Mouse (Mus musculus) regulatory T cell (primary cell): ENCODE data around the gene Map4.

Experiments
- in situ Hi-C: fragments of 300-600 bp; cut with MboI, MseI; formaldehyde crosslinking; loops from one replicate; pipeline ENCODE4 v1.15.1; 2025; ENCODE audit warnings: high pct_unique_total_duplicates

The Map4 gene

GRCm38 (mm10) chr9:109931257-109932171 is at the start of gene Map4:
TSS of gene Map4 (plus strand) at chr9:109931460.
- in situ Hi-C loops: no loop called here

- in situ Hi-C loops: no loop called here
These were observed 45.0 kb upstream of the Map4 start for GRCm38 (mm10) chr9:109886259-109886658.

GRCm38 (mm10) chr9:109887321-109887720 is 43.9 kb upstream of the Map4 start:
- in situ Hi-C loops: no loop called here

GRCm38 (mm10) chr9:109891501-109891900 is 39.8 kb upstream of the Map4 start:
- in situ Hi-C loops: loop anchor here (10.0 kb wide), 1 partner anchor 183 kb away; no protein-coding TSS in a partner anchor

GRCm38 (mm10) chr9:109892651-109893250 is 38.5 kb upstream of the Map4 start:
- in situ Hi-C loops: loop anchor here (10.0 kb wide), 1 partner anchor 182 kb away; no protein-coding TSS in a partner anchor

- in situ Hi-C loops: loop anchor here (5.0 to 10.0 kb wide), 2 partner anchors 48 to 180 kb away; no protein-coding TSS in a partner anchor
These were observed 36.7 kb upstream of the Map4 start for GRCm38 (mm10) chr9:109894413-109895090.

- in situ Hi-C loops: loop anchor here (5.0 to 10.0 kb wide), 2 partner anchors 47 to 179 kb away; no protein-coding TSS in a partner anchor
These were observed 35.7 kb upstream of the Map4 start for GRCm38 (mm10) chr9:109895593-109895992.

GRCm38 (mm10) chr9:109896253-109897150 is 34.8 kb upstream of the Map4 start:
- in situ Hi-C loops: loop anchor here (5.0 to 10.0 kb wide), 2 partner anchors 46 to 178 kb away; no protein-coding TSS in a partner anchor

GRCm38 (mm10) chr9:109898027-109898426 is 33.2 kb upstream of the Map4 start:
- in situ Hi-C loops: loop anchor here (5.0 to 10.0 kb wide), 2 partner anchors 44 to 177 kb away; no protein-coding TSS in a partner anchor

GRCm38 (mm10) chr9:109899361-109899760 is 31.9 kb upstream of the Map4 start:
- in situ Hi-C loops: loop anchor here (5.0 to 10.0 kb wide), 2 partner anchors 43 to 175 kb away; no protein-coding TSS in a partner anchor

- in situ Hi-C loops: loop anchor here (5.0 to 10.0 kb wide), 2 partner anchors 43 to 175 kb away; no protein-coding TSS in a partner anchor
These were observed 31.5 kb upstream of the Map4 start for GRCm38 (mm10) chr9:109899774-109900173.

- in situ Hi-C loops: no loop called here
These were observed 30.7 kb upstream of the Map4 start for GRCm38 (mm10) chr9:109900604-109901003.

- in situ Hi-C loops: no loop called here
These were observed 29.0 kb upstream of the Map4 start for GRCm38 (mm10) chr9:109902246-109902645.

- in situ Hi-C loops: no loop called here
These were observed 28.5 kb upstream of the Map4 start for GRCm38 (mm10) chr9:109902740-109903139.

- in situ Hi-C loops: no loop called here
These were observed 24.0 kb upstream of the Map4 start for GRCm38 (mm10) chr9:109907300-109907699.

- in situ Hi-C loops: no loop called here
These were observed 23.3 kb upstream of the Map4 start for GRCm38 (mm10) chr9:109907774-109908465.

- in situ Hi-C loops: no loop called here
These were observed 22.2 kb upstream of the Map4 start for GRCm38 (mm10) chr9:109909102-109909501.

GRCm38 (mm10) chr9:109909926-109910325 is 21.3 kb upstream of the Map4 start:
- in situ Hi-C loops: no loop called here

GRCm38 (mm10) chr9:109911779-109912178 is 19.5 kb upstream of the Map4 start:
- in situ Hi-C loops: no loop called here
